Mouse (Mus musculus) right cerebral cortex, postnatal 36 days (tissue): ENCODE data around the gene Il9r.
A peak's percentile ranks its signal among the peaks of the same experiment; 100 is the strongest.

Experiments used
- DNase-seq, 2 experiments: peaks; one replicate each; pipeline ENCODE4 v3.0.0; 2022; ENCODE audit warnings: low spot score in 2 of 2, mixed read lengths in 1 of 2

Il9r gene

GRCm38 (mm10) chr11:32198256-32198955 lies 1.7 kb downstream of the Il9r start:
- no peak for DNase-seq

DNA sequence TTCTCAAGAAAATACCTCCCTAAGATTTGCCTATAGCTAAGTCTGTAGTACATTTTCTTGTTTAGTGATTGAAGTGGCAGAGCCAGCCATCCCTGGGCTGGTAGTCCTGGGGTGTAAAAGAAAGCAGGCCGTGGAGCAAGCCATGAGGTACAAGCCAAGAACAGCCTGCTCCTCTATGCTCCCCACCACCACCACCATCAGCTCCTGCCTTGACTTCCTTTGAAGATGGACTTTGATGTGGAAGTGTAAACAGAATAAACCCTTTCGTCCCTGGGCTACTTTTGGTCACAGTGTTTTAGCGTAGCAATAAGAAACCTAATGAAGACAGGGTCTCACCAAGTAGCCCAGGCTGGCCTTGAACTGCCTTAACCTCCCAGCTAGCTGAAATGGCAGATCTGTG lies 2.3 kb downstream of the Il9r start:
- no peak for DNase-seq

- no peak for DNase-seq
These were observed 3.4 kb downstream of the Il9r start for GRCm38 (mm10) chr11:32196727-32197126.

DNA sequence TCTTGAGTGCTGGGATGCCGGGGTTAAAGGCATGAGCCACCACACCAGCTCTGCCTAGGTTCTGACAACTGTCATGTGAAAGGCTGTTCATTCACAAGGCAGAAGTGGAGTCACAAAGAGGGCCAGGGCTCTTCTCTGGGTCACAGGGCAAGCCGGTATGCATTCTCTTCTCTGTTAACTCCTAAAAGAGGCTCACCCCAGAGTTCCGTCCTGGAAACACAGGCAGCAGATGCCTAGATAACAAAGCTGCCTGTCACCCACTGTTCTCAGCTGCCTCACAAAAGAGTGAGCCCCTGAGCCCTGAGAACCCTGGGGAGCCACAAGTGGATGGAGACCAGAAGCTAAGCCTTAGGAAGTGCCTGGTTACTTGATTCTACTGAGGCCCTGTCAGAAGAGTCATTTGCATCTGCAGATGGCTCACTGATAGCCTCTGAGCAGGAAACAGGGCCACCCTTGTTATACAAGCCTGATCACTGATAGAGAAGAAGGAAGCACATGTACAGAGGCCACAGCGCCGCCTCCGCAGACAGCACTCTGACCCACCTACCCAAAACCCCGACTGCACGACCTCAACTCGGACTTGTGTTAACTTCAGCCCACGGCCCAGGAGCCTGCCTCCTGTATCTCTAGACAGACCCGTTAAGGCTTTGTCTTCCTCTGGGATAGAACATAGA lies 4.1 kb downstream of the Il9r start:
- no peak for DNase-seq

- no peak for DNase-seq
These were observed 5.5 kb downstream of the Il9r start for GRCm38 (mm10) chr11:32194626-32195025.

GRCm38 (mm10) chr11:32194086-32194485 lies 6.0 kb downstream of the Il9r start:
- DNase-seq, result no peak

GRCm38 (mm10) chr11:32193156-32193555 lies 6.9 kb downstream of the Il9r start:
- no peak for DNase-seq

DNA sequence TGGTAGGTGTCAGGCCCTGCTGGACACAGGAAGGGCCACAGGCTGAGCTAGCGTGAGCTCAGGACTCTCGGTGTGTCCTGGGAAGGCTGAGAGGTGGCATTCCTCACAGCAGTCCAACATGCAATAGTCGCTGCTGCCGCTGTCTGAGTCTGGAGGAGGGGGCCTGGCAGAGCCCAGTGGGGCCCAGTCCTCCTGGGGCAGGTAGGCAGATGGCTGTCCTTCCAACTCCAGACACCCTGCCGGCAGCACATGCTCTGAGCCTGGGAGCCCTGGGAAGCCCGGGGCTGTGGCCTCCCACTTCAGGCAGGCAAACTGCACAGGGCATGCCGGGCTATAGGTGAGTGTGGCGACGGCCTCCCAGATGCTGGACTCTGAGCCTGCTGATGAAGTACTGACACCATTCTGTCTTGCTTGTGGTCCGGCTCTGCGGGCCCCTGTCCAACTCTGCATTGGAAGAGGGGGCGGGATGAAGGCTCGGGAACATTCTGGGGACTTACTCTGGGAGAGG lies 9.4 kb downstream of the Il9r start:
- DNase-seq, result no peak

GRCm38 (mm10) chr11:32190119-32190518 lies 10.0 kb downstream of the Il9r start:
- no peak for DNase-seq

DNA sequence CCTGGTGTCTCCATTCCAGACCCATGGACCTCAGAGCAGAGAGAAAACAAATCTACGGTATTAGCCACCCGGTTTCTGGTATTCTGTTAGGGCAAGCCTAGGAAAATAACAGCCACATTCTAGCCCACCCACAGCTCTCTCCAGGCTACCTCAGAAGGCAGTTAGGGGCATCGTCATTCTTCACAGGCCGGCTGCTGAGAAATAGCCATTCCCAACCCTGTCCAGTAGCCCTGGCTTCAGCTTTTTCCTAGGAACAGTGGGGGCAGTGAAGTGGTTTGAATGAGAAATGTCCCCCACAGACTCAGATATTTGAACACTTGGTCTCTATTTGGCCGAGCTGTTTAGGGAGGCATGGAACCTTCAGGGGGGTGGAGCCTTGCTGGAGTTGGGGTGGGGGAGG lies 10.6 kb downstream of the Il9r start:
- DNase-seq, result no peak

DNA sequence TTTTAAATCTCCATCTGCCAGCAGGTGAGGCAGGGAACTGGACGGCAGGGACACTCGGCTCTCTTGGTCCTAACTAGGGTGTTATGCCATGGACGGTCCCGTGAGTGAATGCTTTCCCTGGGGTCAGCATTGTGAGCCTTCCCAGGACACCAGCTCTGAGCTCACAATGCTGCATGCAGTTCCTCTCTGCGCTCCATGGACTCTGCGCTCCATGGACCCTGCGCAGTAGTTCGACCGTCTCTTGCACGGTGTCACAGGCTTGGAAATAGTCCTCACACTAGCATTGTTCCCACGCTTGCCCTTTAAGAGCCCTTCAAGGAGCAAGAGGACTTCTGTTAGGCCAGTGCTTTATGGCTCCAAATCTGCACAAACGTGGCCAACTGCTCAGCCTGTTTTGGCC lies 11.2 kb downstream of the Il9r start:
- DNase-seq, result no peak

DNA sequence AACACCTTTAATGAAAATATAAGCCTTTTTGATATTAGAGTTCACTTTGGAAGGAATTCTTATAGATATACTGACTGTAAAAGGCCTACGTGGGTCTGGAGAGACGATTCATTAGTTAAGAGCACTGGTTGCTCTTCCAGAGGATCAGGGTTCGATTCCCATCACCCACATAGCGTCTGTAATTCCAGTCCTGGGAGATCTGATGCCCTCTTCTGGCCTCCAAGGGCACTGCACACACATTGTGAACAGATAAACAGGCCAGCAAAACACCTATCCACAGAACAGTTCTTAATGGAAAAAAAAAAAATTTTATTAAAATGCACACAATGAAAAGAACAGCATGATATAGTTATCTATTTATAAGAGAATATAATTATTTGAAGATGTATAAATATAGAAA lies 12.8 kb downstream of the Il9r start:
- DNase-seq, result no peak

GRCm38 (mm10) chr11:32186031-32186430 lies 14.0 kb downstream of the Il9r start:
- no peak for DNase-seq

GRCm38 (mm10) chr11:32184469-32184868 lies 15.6 kb downstream of the Il9r start:
- DNase-seq, result no peak

DNA sequence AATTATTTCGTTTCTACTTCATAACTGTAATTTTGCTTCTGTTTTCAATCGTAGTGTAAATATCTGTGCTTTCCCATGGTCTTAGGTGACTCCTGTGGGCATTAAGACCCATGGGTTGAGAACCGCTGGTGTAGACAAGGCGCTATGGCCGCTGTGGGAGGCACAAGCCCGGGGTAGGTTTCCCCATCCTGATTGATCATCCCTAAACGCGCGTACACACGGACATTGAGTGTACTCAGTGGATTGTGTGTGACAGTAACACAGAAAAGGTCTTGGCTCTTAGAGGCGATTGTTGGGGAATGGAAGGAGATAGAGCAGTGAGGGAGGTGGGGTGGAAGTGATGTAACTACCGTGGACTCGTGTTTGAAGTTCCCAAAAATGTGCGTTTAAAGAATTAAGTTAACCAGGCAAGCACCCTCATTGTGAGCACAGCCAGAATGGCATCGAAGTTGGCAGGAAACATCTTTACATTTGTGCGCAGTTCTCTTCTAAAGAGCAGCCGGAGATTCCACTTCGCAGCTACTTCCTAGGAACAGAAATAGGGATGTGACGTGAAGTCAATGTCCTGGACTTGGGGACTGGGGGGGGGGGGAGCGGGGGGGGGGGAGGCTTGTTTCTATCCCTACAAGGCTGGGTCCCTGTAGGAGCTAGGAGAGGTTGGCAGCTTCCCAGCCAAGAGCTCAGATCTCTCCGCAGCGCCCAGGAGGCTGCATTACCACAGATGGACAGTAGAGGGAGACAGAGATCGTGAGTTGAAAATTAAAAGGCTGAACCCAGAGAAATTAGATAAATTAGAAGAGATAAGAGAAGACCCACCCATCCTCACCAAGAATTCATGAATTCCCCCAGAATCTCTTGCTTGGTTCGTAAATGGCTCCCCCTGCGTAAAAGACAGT lies 17.9 kb downstream of the Il9r start:
- DNase-seq, result peak; percentile 68 to 75

GRCm38 (mm10) chr11:32181246-32181645 lies 18.8 kb downstream of the Il9r start:
- DNase-seq, result no peak

DNA sequence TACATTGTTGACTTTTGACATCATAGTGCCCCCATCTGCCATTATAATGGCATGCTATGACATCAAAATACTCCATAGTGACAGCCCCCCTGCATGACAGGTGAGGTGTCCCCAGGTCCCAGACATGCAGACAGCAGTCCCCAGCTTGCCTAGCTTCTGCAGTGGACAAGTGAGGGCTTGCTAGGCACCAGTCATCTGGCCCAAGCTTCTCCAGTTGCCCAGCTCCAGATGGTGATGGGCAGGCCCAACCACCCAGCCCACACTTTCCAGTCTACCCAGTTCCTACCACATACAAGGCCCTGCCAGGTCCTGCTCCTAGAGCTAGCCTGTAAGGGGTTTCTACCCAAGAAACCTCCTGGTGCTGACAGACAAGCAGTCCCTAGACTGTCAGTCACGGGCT lies 21.6 kb downstream of the Il9r start:
- no peak for DNase-seq

GRCm38 (mm10) chr11:32166683-32167082 lies 33.4 kb downstream of the Il9r start:
- DNase-seq, result no peak

- peak; percentile 80 to 81 for DNase-seq
These were observed 37.9 kb downstream of the Il9r start for GRCm38 (mm10) chr11:32161922-32162804.

DNA sequence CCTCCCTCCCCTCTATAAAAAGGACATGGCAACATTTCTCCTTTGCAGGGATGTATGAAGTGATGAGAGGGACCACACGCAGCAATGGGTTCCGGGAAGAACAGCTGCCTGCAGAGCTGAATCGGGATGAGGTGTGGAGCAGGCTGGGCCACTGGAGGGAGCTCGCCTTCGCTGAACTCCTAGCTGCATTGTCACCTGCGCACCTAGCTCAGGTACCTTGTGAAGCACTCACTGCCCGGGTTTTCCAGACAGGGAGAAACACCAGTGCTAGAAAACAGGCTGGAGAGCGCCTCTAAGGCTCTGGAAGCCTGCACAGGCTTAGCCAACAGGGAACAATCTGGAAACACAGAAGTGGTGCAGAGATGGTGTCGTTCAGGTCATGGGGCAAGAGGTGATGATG lies 38.6 kb downstream of the Il9r start:
- no peak for DNase-seq

- DNase-seq, result no peak
These were observed 39.7 kb downstream of the Il9r start for GRCm38 (mm10) chr11:32160341-32160740.
